Mouse (Mus musculus) midbrain, embryonic 16.5 days (tissue): Measurements from ENCODE around the gene Grb2. TPM values are rescaled to one million over a fixed set of nuclear protein-coding genes. Genes with fewer than 3 reads are reported as not detected.

Source experiments
- ATAC-seq: fragments of 200-750 bp; cut with Nextera tagmentation; 2 replicates; pipeline ENCODE4 v1.8.0; 2017; ENCODE audit warnings: moderate TSS enrichment
- H3K27ac ChIP-seq: fragments of 300-500 bp; sonication (generic); 2 replicates; pipeline ENCODE4 v1.5.1; 2014; ENCODE audit warnings: mild to moderate bottlenecking, low read length, mixed read lengths
- H3K27me3 ChIP-seq: fragments of 300-500 bp; sonication (generic); 2 replicates; pipeline ENCODE4 v1.6.1; 2014; ENCODE audit warnings: low read depth, low read length, mixed read lengths; ENCODE audit not compliant: control insufficient read depth, insufficient read depth
- H3K36me3 ChIP-seq: fragments of 300-500 bp; sonication (generic); 2 replicates; pipeline ENCODE4 v1.6.1; 2014; ENCODE audit warnings: mild to moderate bottlenecking, low read length, moderate library complexity, mixed read lengths; ENCODE audit not compliant: control insufficient read depth, insufficient read depth
- H3K4me1 ChIP-seq: fragments of 300-500 bp; sonication (generic); 2 replicates; pipeline ENCODE4 v1.6.1; 2014; ENCODE audit warnings: mild to moderate bottlenecking, low read length, mixed read lengths; ENCODE audit not compliant: control insufficient read depth, insufficient read depth
- H3K4me2 ChIP-seq: fragments of 300-500 bp; sonication (generic); 2 replicates; pipeline ENCODE4 v1.6.1; 2014; ENCODE audit warnings: mild to moderate bottlenecking, low read length, mixed read lengths
- H3K4me3 ChIP-seq: fragments of 300-500 bp; sonication (generic); 2 replicates; pipeline ENCODE4 v1.5.1; 2014; ENCODE audit warnings: low read depth, mild to moderate bottlenecking, low read length, moderate library complexity, mixed read lengths
- H3K9ac ChIP-seq: fragments of 300-500 bp; sonication (generic); 2 replicates; pipeline ENCODE4 v1.6.1; 2014; ENCODE audit warnings: low read depth, low read length, mixed read lengths
- H3K9me3 ChIP-seq: fragments of 300-500 bp; sonication (generic); replicated peaks from 2 replicates; pipeline ENCODE4 v1.6.1; 2014; ENCODE audit warnings: mild to moderate bottlenecking, low read length, mixed read lengths; ENCODE audit not compliant: control insufficient read depth, poor library complexity, severe bottlenecking
- WGBS: fragments of 180-500 bp; shearing (Covaris S2); extraction: QIAGEN DNeasy Blood & Tissue Kit; methylation state at CpG from one replicate; pipeline ENCODE4 v1.1.7; 2014; 5-methylcytosine and 5-hydroxymethylcytosine counted together
- polyA plus RNA-seq: library from polyadenylated mRNA; unstranded; fragments of >200 nt; fragmentation: Nextera tagmentation; extraction: Ambion mirVana; gene quantifications from 2 replicates; pipeline ENCODE4 v1.2.1, GENCODE M21; 2015

Grb2 gene
- polyA plus RNA-seq, 1 experiment from 2014 or later = 196 TPM

DNA sequence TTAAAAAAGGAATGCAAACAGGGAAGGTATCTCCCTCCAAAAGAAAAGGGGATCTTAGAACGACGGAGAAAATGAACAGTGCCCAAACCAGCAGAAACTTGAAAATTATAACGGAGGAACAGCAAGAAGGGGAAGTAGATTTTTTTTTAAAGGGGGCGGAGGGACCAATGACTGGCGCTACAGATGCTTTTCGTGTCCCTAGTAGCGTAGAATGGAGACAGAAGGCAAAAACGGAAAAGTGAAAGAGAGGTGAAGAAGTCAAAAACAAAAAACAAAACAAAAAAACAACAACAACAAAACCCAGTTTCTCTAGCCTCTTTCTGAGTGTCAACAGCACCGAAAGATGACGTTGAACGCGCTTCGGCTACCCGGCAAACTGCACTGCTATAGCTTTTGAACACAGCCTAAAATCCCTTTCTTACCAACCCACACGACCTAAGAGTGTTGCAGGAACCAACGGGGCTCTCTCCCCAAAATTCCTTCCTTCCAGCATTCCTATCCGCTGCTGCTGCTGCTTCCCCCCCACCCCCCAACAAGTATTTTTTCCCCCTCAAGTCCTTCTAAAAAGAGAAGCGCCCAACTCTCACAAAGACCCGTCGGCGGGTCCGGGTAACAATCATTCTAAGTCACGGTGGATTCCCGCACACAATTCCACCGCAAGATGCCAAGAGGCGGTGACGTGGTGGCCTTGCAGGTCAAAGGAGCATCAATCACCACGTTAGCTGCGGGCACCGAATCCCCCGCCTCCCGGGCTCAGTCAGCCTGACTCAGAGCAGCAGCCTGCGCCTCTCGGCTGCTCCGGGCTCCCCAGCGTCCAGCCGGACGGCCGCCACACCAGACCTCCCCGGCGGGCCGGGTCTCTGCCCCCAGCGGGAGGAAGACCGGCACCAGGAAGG lies 836 bp downstream of the Grb2 start:
- no peaks in the 10 kb centered on the region for H3K27me3 ChIP-seq
- H3K4me1 ChIP-seq = peaks cover 25% of the 10 kb centered on the region
- ATAC-seq = peak; percentile 29; the same call in 1 of the 2 replicates
- peak overlapping the region; percentile 82 for H3K4me3 ChIP-seq
- H3K9me3 ChIP-seq = no peaks in the 10 kb centered on the region
- no peaks in the 10 kb centered on the region for H3K36me3 ChIP-seq
- H3K27ac ChIP-seq = peak overlapping the region; percentile 88
- peak overlapping the region; percentile 86 for H3K9ac ChIP-seq
- peak overlapping the region; percentile 79 for H3K4me2 ChIP-seq
- under 1% methylated on average over 33 of the region's 44 CpGs for WGBS

DNA sequence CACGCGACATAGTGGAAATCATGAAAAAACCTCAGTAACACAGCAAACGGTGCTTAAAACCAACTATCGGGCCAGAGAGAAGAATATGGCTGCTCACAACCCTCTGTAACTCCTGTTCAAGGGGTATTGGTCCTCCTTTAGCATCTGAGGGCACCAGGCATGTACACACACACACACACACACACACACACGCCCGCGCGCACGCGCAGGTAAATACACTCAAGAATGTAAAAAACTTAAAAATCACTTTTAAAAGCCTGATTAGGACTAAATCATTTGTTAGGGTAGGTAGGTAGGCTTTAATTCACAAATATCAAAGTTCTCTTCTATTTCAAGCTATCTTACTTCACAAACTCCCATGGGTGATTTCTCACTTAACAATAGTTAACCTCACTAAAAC lies 1.8 kb downstream of the Grb2 start:
- 91% methylated on average over 10 of the region's 10 CpGs for WGBS
- H3K9me3 ChIP-seq = no peaks in the 10 kb centered on the region
- H3K36me3 ChIP-seq = no peaks in the 10 kb centered on the region
- no peak overlapping the region for H3K27ac ChIP-seq
- no peaks in the 10 kb centered on the region for H3K27me3 ChIP-seq
- ATAC-seq = no peak
- H3K4me3 ChIP-seq = no peak overlapping the region
- peak overlapping the region; percentile 86; the same call in 1 of the 2 replicates for H3K9ac ChIP-seq
- peaks cover 25% of the 10 kb centered on the region for H3K4me1 ChIP-seq
- peak overlapping the region; percentile 79 for H3K4me2 ChIP-seq

DNA sequence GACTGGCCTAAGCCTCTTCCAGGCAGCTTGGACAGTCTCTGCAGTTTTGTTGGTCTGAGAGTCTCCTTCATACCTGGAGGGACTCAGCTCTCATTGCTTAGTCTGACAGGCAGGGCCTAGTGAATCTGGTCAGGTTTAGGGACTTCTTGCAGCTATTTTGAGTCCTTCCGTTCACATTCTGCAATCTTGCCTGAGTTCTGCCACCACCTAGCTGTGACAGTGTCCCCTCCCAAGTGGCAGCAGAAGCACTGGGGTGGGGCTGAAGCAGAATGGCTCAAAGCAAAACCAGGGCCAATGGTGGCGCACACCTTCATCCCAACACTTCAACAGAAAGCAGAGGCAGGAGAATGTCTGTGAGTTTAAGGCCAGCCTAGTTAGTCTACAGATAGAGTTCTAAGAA lies 2.8 kb downstream of the Grb2 start:
- Histone ChIP-seq H3K27me3 (no peaks in the 10 kb centered on the region), H3K27ac (no peak overlapping the region), H3K9ac (no peak overlapping the region), H3K36me3 (no peaks in the 10 kb centered on the region), H3K4me3 (no peak overlapping the region), H3K9me3 (no peaks in the 10 kb centered on the region), H3K4me1 (peaks cover 25% of the 10 kb centered on the region), H3K4me2 (no peak overlapping the region)
- 87% methylated on average over 2 of the region's 2 CpGs for WGBS
- ATAC-seq = no peak

DNA sequence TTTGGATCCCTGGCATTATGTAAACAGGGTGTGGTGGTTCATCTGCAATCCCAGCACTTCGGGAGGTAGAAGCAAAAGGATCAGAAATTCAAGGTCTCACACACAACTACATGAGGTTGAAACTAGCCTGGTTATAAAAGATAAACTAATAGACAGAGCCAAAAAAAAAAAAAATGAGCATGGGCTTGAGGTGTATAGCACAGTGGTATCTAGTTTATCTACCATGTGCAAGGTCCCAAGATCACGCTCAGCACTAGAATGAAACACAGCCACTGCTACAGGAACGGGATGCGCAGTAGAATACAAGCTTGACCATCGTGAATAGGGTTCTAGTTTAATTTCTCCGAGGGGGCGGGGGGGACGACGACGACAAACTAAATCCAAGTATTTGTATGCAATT lies 3.7 kb downstream of the Grb2 start:
- Histone ChIP-seq H3K9me3 (no peaks in the 10 kb centered on the region), H3K27ac (no peak overlapping the region), H3K4me3 (no peak overlapping the region), H3K27me3 (no peaks in the 10 kb centered on the region), H3K4me1 (peaks cover 27% of the 10 kb centered on the region), H3K4me2 (no peak overlapping the region), H3K36me3 (no peaks in the 10 kb centered on the region), H3K9ac (no peak overlapping the region)
- WGBS = 95% methylated on average over 10 of the region's 10 CpGs
- ATAC-seq = no peak

DNA sequence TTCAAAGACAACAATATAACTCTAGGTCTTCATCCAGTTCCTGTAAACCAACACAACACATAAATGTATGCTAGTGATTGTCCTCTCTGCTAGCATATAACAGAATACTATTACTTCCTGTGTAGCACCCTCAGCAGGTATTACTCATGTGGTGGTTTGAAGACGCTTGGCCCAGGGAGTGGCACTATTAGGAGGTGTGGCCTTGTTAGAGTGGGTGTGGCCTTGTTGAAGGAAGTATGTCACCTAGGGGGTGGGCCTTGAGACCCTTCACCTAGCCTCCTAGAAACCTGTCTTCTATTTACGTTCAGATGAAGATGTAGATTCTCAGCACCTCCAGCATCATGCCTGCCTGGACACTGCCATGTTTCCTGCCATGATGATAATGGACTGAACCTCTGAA lies 4.9 kb downstream of the Grb2 start:
- H3K4me2 ChIP-seq = no peak overlapping the region
- no peak overlapping the region for H3K4me3 ChIP-seq
- no peaks in the 10 kb centered on the region for H3K36me3 ChIP-seq
- peaks cover 23% of the 10 kb centered on the region for H3K4me1 ChIP-seq
- no peak for ATAC-seq
- H3K9me3 ChIP-seq = no peaks in the 10 kb centered on the region
- WGBS = 89% methylated on average over 2 of the region's 2 CpGs
- no peak overlapping the region for H3K27ac ChIP-seq
- H3K27me3 ChIP-seq = no peaks in the 10 kb centered on the region
- no peak overlapping the region for H3K9ac ChIP-seq

DNA sequence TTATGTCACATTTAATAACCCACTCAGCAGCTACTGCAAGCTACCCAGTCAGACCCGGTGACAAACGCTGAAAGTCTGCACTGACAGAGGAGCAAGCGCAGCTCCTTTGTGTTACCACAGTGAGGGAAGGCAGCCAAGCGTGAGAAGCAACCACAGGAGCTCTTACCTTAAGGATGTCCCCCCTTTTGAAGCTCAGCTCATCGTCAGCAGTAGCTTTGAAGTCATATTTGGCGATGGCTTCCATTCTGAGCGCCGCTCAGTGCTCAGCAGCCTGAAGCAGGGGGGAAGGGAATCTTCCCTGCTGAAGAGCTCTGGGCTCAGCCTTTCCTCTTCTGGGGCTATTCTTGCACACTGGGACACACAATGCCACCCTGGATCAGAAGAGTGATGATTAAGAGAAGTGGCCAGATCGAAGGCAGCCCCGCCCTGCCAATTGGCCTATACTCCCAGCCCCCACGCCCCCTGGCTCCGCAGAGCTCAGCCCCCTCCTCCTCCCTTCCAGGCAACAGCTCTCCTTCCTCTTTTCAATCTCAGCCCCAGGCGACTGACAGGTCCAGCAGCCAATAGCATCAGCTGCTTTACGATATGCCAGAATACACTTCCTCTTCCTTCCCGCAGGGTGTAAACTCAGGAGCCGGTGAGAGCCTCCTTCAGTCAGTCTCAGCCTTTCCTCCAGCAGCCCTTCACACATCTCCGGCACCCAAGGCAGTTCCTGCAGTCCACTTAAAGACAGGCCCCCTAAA lies 9.2 kb downstream of the Grb2 start:
- H3K4me2 ChIP-seq = peak overlapping the region; percentile 84
- peak overlapping the region; percentile 52 for H3K4me3 ChIP-seq
- H3K9ac ChIP-seq = peak overlapping the region; percentile 68
- no peaks in the 10 kb centered on the region for H3K27me3 ChIP-seq
- peaks cover 41% of the 10 kb centered on the region for H3K4me1 ChIP-seq
- H3K9me3 ChIP-seq = no peaks in the 10 kb centered on the region
- peak overlapping the region; percentile 92 for H3K27ac ChIP-seq
- under 1% methylated on average over 17 of the region's 17 CpGs for WGBS
- 0 out of 2 replicates have a peak, but pooled peaks cover 2% of the 10 kb centered on the region for H3K36me3 ChIP-seq
- ATAC-seq = peak; percentile 96

DNA sequence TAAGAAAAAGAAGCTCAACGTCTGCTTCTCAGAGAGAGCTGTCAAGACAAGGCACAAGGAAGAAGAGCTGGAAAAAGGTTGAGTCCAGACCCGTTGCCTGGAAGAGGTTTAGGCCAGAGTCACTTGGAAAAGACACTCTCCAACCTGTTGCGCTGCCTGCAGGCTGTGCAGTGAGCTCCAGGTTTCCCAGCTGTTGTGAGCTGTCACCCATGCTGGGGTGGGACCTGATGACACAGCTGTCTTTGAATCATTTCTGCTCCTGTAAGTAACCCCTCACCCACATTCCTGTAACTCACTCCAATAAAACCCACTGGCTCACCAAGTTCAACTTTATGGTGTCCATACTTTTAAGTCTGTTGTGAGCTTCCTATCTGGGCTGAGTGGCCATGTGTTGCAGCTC lies 10.7 kb downstream of the Grb2 start:
- no peak for ATAC-seq
- Histone ChIP-seq H3K27me3 (no peaks in the 10 kb centered on the region), H3K4me2 (peak overlapping the region; percentile 84), H3K9ac (no peak overlapping the region; the same call in 1 of the 2 replicates), H3K4me3 (no peak overlapping the region), H3K27ac (no peak overlapping the region), H3K4me1 (peaks cover 41% of the 10 kb centered on the region), H3K36me3 (0 out of 2 replicates have a peak, but pooled peaks cover 2% of the 10 kb centered on the region), H3K9me3 (no peaks in the 10 kb centered on the region)
- 88% methylated on average over 3 of the region's 3 CpGs for WGBS

DNA sequence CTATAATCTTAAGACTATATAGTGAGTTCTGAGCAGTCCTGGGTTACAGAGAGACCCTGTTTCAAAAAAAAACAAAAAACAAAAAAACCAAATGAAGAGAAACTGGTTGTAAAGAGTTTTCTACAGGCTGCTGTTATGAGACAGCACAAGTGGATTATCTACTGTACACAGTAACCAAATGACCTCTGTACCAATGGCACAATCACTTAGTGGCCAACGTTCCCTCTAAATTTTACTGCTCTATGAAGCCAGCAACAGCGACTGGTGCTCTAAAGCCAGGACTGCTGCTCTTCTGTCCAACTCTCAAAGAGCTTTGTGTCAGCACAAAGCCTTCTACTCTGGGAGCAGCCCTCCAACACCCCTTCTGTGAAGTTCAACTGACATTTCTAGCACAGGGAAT lies 11.3 kb downstream of the Grb2 start:
- Histone ChIP-seq H3K4me1 (peaks cover 41% of the 10 kb centered on the region), H3K4me2 (peak overlapping the region; percentile 25; the same call in 1 of the 2 replicates), H3K9me3 (no peaks in the 10 kb centered on the region), H3K9ac (no peak overlapping the region), H3K27me3 (no peaks in the 10 kb centered on the region), H3K27ac (no peak overlapping the region), H3K36me3 (0 out of 2 replicates have a peak, but pooled peaks cover 2% of the 10 kb centered on the region), H3K4me3 (no peak overlapping the region)
- ATAC-seq = no peak
- 83% methylated on average over 2 of the region's 2 CpGs for WGBS

DNA sequence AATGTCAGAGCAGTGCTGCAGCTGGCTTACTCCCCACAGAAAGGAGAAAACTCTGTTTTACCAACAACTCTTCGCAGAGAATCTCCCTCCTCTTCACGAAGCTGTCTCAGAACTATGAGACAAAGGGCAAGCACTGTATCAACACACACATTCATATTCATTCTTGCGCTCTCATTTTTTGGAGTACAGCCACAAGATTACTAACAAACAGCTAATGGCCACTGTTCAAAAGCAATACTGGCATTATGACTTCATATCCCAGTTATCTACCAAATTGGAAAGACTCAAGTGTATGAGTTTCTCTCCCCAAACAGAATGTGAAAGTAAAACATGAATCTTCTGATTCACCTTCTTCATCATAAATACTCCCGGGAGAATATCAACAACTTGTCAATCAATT lies 11.9 kb downstream of the Grb2 start:
- Histone ChIP-seq H3K36me3 (0 out of 2 replicates have a peak, but pooled peaks cover 2% of the 10 kb centered on the region), H3K4me2 (no peak overlapping the region), H3K9ac (no peak overlapping the region), H3K9me3 (no peaks in the 10 kb centered on the region), H3K4me3 (no peak overlapping the region), H3K27me3 (no peaks in the 10 kb centered on the region), H3K4me1 (peaks cover 41% of the 10 kb centered on the region), H3K27ac (no peak overlapping the region)
- WGBS = 89% methylated on average over 4 of the region's 4 CpGs
- ATAC-seq = no peak
